19 mouse cellular contexts compared by ENCODE assay signal in the genomic region with DNA sequence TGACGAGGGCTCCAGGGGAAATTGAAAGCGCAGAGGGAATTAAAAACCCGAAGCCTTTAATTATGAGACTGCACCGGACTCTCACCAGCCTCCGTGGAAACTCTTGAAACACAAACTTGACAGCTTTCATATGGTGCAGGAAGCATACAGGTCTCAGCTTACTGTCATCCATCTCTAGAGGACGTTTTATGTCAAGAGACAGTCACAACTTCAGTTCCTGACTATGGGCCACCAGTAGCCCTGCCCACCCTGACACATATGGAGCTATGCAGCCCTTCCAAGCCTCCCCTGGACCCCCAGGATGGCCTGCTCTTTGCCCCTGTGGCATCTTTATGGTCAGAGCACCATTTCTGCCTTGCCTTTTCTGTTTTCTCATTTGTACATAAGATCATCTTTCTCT.
"Had no signal": no experiment of that assay in that cellular context is flagged by ENCODE, and none has a peak within 500 bp of the region (broad histone marks: within the 10 kb centered on the region; RNA-seq: fewer than 3 reads in every experiment).

No protein-coding gene starts in this region.

- H3K4me2 ChIP-seq: liver, embryonic 13.5 days; midbrain, embryonic 12.5 days; midbrain, embryonic 15.5 days; neural tube, embryonic 13.5 days had no signal

- H3K9me3 ChIP-seq: liver, embryonic 13.5 days; midbrain, embryonic 12.5 days; midbrain, embryonic 15.5 days had no signal

- H3K27ac ChIP-seq: layer of hippocampus, adult 2 months; left cerebral cortex, adult 2 months; liver, embryonic 13.5 days; midbrain, embryonic 12.5 days; midbrain, embryonic 15.5 days; stomach, postnatal 0 days had no signal

- H3K27me3 ChIP-seq: liver, embryonic 13.5 days; midbrain, embryonic 15.5 days had no signal

- ATAC-seq: intestine, postnatal 0 days; midbrain, embryonic 15.5 days had no signal

- H3K4me1 ChIP-seq: liver, embryonic 13.5 days had no signal

- DNase-seq: kidney, adult 8-10 months; kidney, postnatal 25 days; layer of hippocampus, adult 9-11 months; layer of hippocampus, postnatal 36 days; liver, embryonic 13.5 days; lung, adult 2 months; lung, postnatal 14 days; lung, postnatal 4 days; thymus, adult 2 months; thymus, postnatal 14 days; thymus, postnatal 4 days had no signal

- H3K4me3 ChIP-seq: layer of hippocampus, adult 2 months; left cerebral cortex, adult 2 months; liver, embryonic 13.5 days; midbrain, embryonic 12.5 days; midbrain, embryonic 15.5 days; myocyte; neural tube, embryonic 13.5 days had no signal

- H3K9ac ChIP-seq: liver, embryonic 13.5 days; midbrain, embryonic 12.5 days; midbrain, embryonic 15.5 days; neural tube, embryonic 13.5 days had no signal

- H3K36me3 ChIP-seq: liver, embryonic 13.5 days; midbrain, embryonic 12.5 days; midbrain, embryonic 15.5 days; neural tube, embryonic 13.5 days had no signal
